Mouse (Mus musculus) testis, postnatal 14 days (tissue): ENCODE measurements around the gene 3830403N18Rik.
"Not testable (repeated sequence)": the region's sequence is repeated elsewhere in the genome, so short reads cannot be mapped to it uniquely, and the experiment has no call there.

ENCODE experiments used
- DNase-seq: peaks from one replicate; pipeline ENCODE4 v3.0.0; 2021; ENCODE audit warnings: low spot score

The 3830403N18Rik gene

DNA sequence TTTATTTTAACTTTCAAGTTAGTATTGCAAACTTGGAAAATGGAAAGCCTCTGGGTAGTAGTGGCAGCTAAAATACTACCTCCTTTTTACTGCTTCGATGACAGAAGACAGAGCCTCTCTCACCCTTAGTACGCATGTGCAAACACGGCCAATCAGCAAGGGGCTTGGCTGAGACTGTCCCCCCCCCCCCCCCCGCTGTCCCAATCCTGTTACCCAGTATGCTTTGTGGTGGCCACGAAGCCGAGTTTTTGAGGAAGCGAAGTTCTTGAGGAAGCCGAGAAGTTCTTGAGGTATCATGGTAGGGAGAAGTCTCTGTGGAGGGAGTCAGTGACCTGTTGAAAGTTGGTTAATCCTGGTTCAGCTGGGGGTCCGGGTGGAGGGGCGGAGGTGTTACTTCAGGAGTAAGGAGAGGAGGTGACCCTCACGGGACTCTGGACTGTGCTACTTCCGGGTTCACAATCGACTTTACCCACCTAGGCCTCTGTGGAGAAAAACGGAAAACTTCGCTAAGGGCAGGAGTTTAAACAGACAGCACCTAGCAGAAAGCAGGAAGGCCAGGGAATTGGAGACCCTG is at the start of gene 3830403N18Rik:
Gene 3830403N18Rik (plus strand): TSS at position 237 of the 574 bp plus-strand sequence.
- peak; percentile 6 for DNase-seq

DNA sequence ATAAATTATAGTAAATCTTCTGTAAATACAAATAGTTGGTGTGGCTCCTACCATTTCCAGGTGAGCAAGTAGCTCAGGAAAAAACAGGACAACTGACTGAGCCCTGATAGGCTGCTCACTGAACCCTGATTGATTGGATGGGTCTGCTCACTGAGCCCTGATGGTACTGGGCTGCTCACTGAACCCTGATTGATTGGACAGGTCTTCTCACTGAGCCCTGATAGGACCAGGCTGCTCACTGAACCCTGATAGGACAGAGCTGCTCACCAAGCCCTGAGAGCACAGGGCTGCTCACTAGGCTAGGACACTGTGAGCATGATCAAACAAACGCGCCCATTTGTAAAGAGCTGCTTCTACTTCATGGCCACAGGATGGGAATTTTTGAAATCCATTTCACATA is 15.0 kb downstream of the 3830403N18Rik start:
- no peak for DNase-seq

DNA sequence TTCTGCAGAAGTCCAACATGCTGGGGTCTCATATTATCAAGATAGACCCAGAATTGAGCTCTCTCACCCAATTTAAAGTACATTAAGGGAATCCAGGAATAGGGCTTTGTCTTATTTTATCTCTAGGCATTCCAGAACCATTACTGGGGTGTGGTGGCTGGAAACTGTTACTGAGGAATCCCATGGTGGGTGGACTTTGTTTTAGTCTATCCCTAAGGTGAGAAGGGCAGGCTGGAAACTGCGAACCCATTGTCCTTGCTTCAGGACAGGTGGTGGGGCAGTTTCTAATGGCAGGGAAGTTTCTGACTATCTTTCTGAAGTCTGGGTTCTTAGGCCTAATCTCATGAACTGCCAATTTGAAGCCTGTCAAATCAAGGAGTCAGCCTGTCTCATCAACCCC is 50.1 kb downstream of the 3830403N18Rik start:
- DNase-seq: not testable (repeated sequence)
